ENCODE assay signal across 8 mouse cellular contexts in genomic region chr19:5786441-5787114, GRCm38 (mm10). TPM values are rescaled to one million over a fixed set of nuclear protein-coding genes. Genes with fewer than 3 reads are reported as not detected.
A peak's percentile ranks its signal among the peaks of the same experiment; 100 is the strongest.
DNase-seq lines count a peak whose midpoint lies in the region.

No protein-coding gene starts in this region.

- intact Hi-C loops in left cerebral cortex, postnatal 36 days (cut with DNase I), result loop anchor here (2.0 kb wide), 1 partner anchor 92 kb away; no protein-coding TSS in a partner anchor

- peak; percentile 90 to 92 for DNase-seq in adrenal gland, adult 18-20 months (ENCODE audit: low spot score in 2 of 2)
- peak; percentile 94 for DNase-seq in embryo, embryonic 10 days (ENCODE audit: low spot score)
- peak; percentile 87 for DNase-seq in gastrocnemius, postnatal 10 days
- DNase-seq in induced T-regulatory cell, adult 2 months (ENCODE audit: low read depth), result peak; percentile 95
- peak; percentile 78 to 84 for DNase-seq in left cerebral cortex, postnatal 36 days (ENCODE audit: low spot score in 2 of 2)
- peak; percentile 90 for DNase-seq in mesoderm, embryonic 11.5 days (ENCODE audit: low read depth, low spot score)
- DNase-seq in right cerebral cortex, postnatal 36 days (ENCODE audit: low spot score in 2 of 2), result peak; percentile 81
- peak; percentile 79 to 91 for DNase-seq in urinary bladder, postnatal 4 days (ENCODE audit: low spot score in 2 of 2)

RNA-seq across cellular contexts. Expression of gene Scyl1, which starts 15.4 kb away (rescaled TPM):
- 100 to 1,000 TPM in 1 of 2 experiments, 10 to 100 TPM in 1; 92.3 to 105 TPM for total RNA-seq in adrenal gland, adult 18-20 months (2021)
- 10 to 100 TPM; 56.0 to 59.6 TPM for total RNA-seq in gastrocnemius, postnatal 10 days (2021)
- total RNA-seq in left cerebral cortex, postnatal 36 days (2021), result 10 to 100 TPM; 90.5 to 98.8 TPM

RNA-seq across cellular contexts. Expression of gene Ltbp3, which starts 45.9 kb away (rescaled TPM):
- 100 to 1,000 TPM; 241 to 252 TPM for total RNA-seq in adrenal gland, adult 18-20 months (2021)
- total RNA-seq in gastrocnemius, postnatal 10 days (2021), result 100 to 1,000 TPM in 1 of 2 experiments, 10 to 100 TPM in 1; 88.0 to 113 TPM
- 10 to 100 TPM; 25.1 to 40.3 TPM for total RNA-seq in left cerebral cortex, postnatal 36 days (2021)

RNA-seq across cellular contexts. Expression of gene Fam89b, which starts 57.1 kb away (rescaled TPM):
- 10 to 100 TPM; 42.9 to 61.5 TPM for total RNA-seq in adrenal gland, adult 18-20 months (2021)
- total RNA-seq in gastrocnemius, postnatal 10 days (2021), result 10 to 100 TPM; 43.1 to 44.9 TPM
- 10 to 100 TPM; 26.8 to 28.7 TPM for total RNA-seq in left cerebral cortex, postnatal 36 days (2021)

Comparison
In these comparisons a context has a peak if more than half of its experiments do, and no peak if none do; other contexts are left out.
1. Peak in every context shown above with its lines: DNase-seq.